Mouse (Mus musculus) forebrain, postnatal 0 days (tissue): Measurements from ENCODE around the gene Shisa5. TPM values are rescaled to one million over a fixed set of nuclear protein-coding genes. Genes with fewer than 3 reads are reported as not detected.

ENCODE experiments used
- ATAC-seq: fragments of 200-750 bp; cut with Nextera tagmentation; 2 replicates; pipeline ENCODE4 v1.8.0; 2017; ENCODE audit warnings: mild to moderate bottlenecking, moderate library complexity
- DNase-seq: peaks from one replicate; pipeline ENCODE4 v3.0.0-alpha.2; 2015
- H3K27ac ChIP-seq: fragments of 300-500 bp; sonication (generic); 2 replicates; pipeline ENCODE4 v1.5.1; 2014; ENCODE audit warnings: low read depth, mild to moderate bottlenecking, antibody characterized with exemption, low read length, moderate library complexity, mixed read lengths
- H3K27me3 ChIP-seq: fragments of 300-500 bp; sonication (generic); 2 replicates; pipeline ENCODE4 v1.6.1; 2014; ENCODE audit warnings: mild to moderate bottlenecking, low read length, mixed read lengths; ENCODE audit not compliant: insufficient read depth
- H3K36me3 ChIP-seq: fragments of 300-500 bp; sonication (generic); 2 replicates; pipeline ENCODE4 v1.6.1; 2014; ENCODE audit warnings: mild to moderate bottlenecking, moderate library complexity; ENCODE audit not compliant: insufficient read depth
- H3K4me1 ChIP-seq: fragments of 300-500 bp; sonication (generic); 2 replicates; pipeline ENCODE4 v1.6.1; 2014; ENCODE audit warnings: antibody characterized with exemption; ENCODE audit not compliant: insufficient read depth
- H3K4me2 ChIP-seq: fragments of 300-500 bp; sonication (generic); 2 replicates; pipeline ENCODE4 v1.6.1; 2014; ENCODE audit warnings: low read depth, mild to moderate bottlenecking, moderate library complexity
- H3K4me3 ChIP-seq: fragments of 300-500 bp; sonication (generic); 2 replicates; pipeline ENCODE4 v1.5.1; 2014; ENCODE audit warnings: low read depth, low read length, mixed read lengths
- H3K9ac ChIP-seq: fragments of 300-500 bp; sonication (generic); 2 replicates; pipeline ENCODE4 v1.6.1; 2014; ENCODE audit warnings: mild to moderate bottlenecking
- H3K9me3 ChIP-seq: fragments of 300-500 bp; sonication (generic); 2 replicates; pipeline ENCODE4 v1.6.1; 2016; ENCODE audit warnings: low read length
- CTCF ChIP-seq: sonication (generic); IDR thresholded peaks from 2 replicates; pipeline ENCODE4 v1.5.1; 2016; ENCODE audit warnings: antibody characterized with exemption, control low read depth, low read depth
- WGBS: fragments of 180-500 bp; shearing (Covaris S2); extraction: QIAGEN DNeasy Blood & Tissue Kit; methylation state at CpG from one replicate; pipeline ENCODE4 v1.1.7; 2014; 5-methylcytosine and 5-hydroxymethylcytosine counted together
- polyA plus RNA-seq: library from polyadenylated mRNA; unstranded; fragments of >200 nt; fragmentation: Nextera tagmentation; extraction: Ambion mirVana; gene quantifications from 2 replicates; pipeline ENCODE4 v1.2.1, GENCODE M21; 2015
- total RNA-seq: library from RNA; depleted of rRNA; stranded (reverse); fragments of >200 nt; gene quantifications from 2 replicates; pipeline ENCODE4 v1.2.3, GENCODE M21; 2014

Shisa5 gene
- total and polyA plus RNA-seq, 2 experiments from 2014 or later = 68.4 to 77.3 TPM

DNA sequence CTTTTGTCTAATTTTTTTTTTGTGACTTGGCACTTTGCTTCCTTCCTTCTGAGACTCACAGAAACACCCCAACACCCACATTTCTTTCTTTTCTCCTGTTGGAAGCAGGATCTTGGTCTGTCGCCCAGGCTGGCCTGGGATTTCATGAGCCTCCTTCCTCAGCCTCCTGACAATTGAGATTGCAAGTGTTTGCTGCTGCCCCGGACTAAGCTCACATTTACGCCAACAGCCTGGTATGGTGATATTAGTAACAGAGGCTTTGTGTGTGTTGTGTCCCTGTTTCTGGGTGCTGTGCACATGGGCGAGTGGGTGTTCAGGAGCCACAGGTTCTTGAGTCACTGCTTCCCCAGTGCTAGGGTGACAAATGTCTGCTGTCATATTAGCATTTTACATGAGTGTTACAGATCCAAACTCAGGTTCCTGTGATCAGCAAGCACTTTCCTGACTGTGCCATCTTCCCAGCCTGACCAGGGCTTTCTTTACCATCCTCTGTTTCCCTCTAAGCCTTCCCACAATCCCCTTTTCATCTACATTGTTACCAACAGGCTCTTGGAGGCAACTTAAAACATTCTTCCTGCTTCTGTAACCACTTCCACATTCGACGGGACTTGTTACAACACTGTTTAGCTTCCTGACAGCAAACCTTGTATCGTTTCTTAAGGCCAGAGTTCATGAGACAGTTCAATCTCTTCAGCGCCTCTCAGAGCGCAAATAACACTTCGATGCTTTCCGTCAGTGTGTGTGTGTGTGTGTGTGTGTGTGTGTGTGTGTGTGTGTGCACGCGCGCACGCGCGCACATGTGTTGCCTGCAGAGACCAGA lies 15.3 kb upstream of the Shisa5 start:
- Histone ChIP-seq H3K4me2 (no peak overlapping the region), H3K36me3 (peaks cover 28% of the 10 kb centered on the region), H3K4me3 (no peak overlapping the region), H3K9me3 (no peaks in the 10 kb centered on the region), H3K27me3 (no peaks in the 10 kb centered on the region), H3K9ac (no peak overlapping the region), H3K27ac (no peak overlapping the region), H3K4me1 (no peaks in the 10 kb centered on the region)
- 88% methylated on average over 17 of the region's 17 CpGs for whole genome bisulfite sequencing
- no peak for TF ChIP-seq CTCF
- no peak for DNase-seq
- ATAC-seq = no peak

DNA sequence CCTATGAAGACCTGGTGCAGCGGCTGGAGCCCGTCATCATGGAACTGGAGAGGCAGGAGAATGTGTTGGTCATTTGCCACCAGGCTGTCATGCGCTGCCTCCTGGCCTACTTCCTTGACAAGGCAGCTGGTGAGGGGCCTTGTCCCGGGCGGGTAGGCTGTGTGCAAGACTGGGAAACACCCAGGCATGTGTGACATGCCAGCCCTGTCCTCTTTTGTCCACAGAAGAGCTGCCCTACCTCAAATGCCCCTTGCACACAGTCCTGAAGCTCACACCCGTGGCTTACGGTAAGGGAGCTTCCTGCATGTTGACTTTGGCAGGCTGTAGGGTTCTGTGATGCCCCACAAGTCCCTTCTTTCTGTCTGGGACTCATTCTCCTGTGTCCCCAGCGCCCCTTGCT lies 10.8 kb upstream of the Shisa5 start:
- Histone ChIP-seq H3K4me2 (no peak overlapping the region), H3K27me3 (no peaks in the 10 kb centered on the region), H3K9ac (no peak overlapping the region), H3K4me3 (no peak overlapping the region), H3K9me3 (no peaks in the 10 kb centered on the region), H3K36me3 (peaks cover 40% of the 10 kb centered on the region), H3K27ac (no peak overlapping the region), H3K4me1 (no peaks in the 10 kb centered on the region)
- 86% methylated on average over 8 of the region's 8 CpGs for WGBS
- no peak for TF ChIP-seq CTCF
- ATAC-seq (no peak), DNase-seq (no peak)

DNA sequence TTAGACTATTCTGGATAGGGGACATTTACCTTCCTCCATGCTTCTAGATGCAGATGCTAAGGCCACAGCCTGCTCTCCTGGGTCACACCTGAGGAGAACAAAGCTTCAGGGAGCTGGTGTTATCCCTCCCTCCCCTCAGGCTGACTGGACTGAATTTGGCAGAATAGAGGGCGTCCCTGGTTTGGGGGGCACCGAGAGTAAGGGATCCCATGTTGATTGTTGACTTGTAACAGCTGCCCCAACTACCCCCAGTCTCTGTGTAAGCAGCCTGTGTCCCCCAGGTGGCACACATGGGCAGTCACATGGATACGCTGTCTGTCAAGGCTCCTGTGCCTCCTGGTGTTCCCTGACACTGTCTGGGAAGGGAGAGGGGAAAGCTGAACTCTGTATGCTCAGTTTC lies 9.9 kb upstream of the Shisa5 start:
- Histone ChIP-seq H3K4me3 (no peak overlapping the region), H3K9ac (no peak overlapping the region), H3K9me3 (no peaks in the 10 kb centered on the region), H3K4me1 (no peaks in the 10 kb centered on the region), H3K36me3 (peaks cover 36% of the 10 kb centered on the region), H3K4me2 (no peak overlapping the region), H3K27me3 (no peaks in the 10 kb centered on the region), H3K27ac (no peak overlapping the region)
- WGBS = 85% methylated on average over 3 of the region's 3 CpGs
- DNase-seq (no peak), ATAC-seq (no peak)
- no peak for TF ChIP-seq CTCF

DNA sequence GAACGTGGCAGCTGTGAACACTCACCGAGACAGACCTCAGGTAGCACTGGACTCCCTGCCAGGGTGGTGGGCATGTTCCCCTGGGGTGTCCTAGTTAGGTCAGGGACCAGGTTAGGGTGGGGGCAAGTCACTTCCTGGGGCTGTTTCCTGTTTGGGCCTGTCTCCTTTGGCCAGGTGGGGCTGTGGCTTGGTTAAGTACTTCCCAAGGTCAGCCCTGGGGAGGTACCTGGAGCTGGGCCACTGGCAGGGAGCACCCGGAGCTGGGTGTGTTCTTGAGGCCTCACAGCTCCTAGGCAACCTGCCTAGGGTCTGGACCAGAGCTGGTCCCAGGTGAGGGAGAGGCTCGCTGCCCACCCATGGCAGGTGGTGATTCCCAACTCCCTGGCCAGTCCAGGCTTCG lies 9.4 kb upstream of the Shisa5 start:
- no peak overlapping the region for H3K9ac ChIP-seq
- no peak for ATAC-seq
- H3K27me3 ChIP-seq = no peaks in the 10 kb centered on the region
- TF ChIP-seq CTCF = no peak
- no peaks in the 10 kb centered on the region for H3K4me1 ChIP-seq
- 89% methylated on average over 5 of the region's 5 CpGs for WGBS
- no peak for DNase-seq
- no peak overlapping the region for H3K27ac ChIP-seq
- peaks cover 36% of the 10 kb centered on the region for H3K36me3 ChIP-seq
- H3K9me3 ChIP-seq = no peaks in the 10 kb centered on the region
- no peak overlapping the region for H3K4me3 ChIP-seq
- H3K4me2 ChIP-seq = no peak overlapping the region

GRCm38 (mm10) chr9:109030312-109030711 lies 8.1 kb upstream of the Shisa5 start:
- ATAC-seq (no peak), DNase-seq (no peak)
- peaks cover 26% of the 10 kb centered on the region for H3K36me3 ChIP-seq
- H3K4me1 ChIP-seq = no peaks in the 10 kb centered on the region
- no peak overlapping the region for H3K9ac ChIP-seq
- H3K4me3 ChIP-seq = no peak overlapping the region
- H3K27ac ChIP-seq = no peak overlapping the region
- no peaks in the 10 kb centered on the region for H3K27me3 ChIP-seq
- 77% methylated on average over 3 of the region's 3 CpGs for WGBS
- H3K4me2 ChIP-seq = no peak overlapping the region
- no peaks in the 10 kb centered on the region for H3K9me3 ChIP-seq
- no peak for TF ChIP-seq CTCF

- ATAC-seq = no peak
- H3K36me3 ChIP-seq = peaks cover 26% of the 10 kb centered on the region
- TF ChIP-seq CTCF = no peak
- H3K9me3 ChIP-seq = no peaks in the 10 kb centered on the region
- H3K4me3 ChIP-seq = no peak overlapping the region
- H3K27me3 ChIP-seq = no peaks in the 10 kb centered on the region
- H3K4me1 ChIP-seq = no peaks in the 10 kb centered on the region
- H3K27ac ChIP-seq = no peak overlapping the region
- 94% methylated on average over 7 of the region's 7 CpGs for WGBS
- no peak for DNase-seq
- no peak overlapping the region for H3K9ac ChIP-seq
- H3K4me2 ChIP-seq = no peak overlapping the region
Observed at GRCm38 (mm10) chr9:109031001-109031400, 7.4 kb upstream of the Shisa5 start.

DNA sequence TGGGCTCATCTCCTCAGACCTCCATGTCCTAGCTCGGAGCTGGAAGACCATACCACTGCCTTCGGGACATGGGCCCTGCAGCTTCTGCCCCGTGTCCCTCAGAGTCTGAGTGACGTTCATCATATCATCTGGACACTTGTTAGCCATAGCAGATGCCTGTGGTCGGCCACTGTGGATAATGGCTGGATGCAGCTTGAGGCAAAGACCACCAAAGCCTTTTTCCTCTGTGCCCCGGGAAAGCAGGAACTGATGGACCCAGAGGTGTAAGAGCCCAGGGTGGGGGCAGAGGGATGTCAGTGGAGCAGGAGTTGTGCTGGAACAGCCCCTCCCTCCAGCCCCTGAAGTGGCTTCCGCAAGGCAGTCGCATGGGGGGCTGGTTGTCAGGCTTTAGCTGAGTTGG lies 6.7 kb upstream of the Shisa5 start:
- no peaks in the 10 kb centered on the region for H3K9me3 ChIP-seq
- no peaks in the 10 kb centered on the region for H3K27me3 ChIP-seq
- WGBS = 88% methylated on average over 8 of the region's 8 CpGs
- no peak for DNase-seq
- no peak overlapping the region for H3K4me3 ChIP-seq
- H3K36me3 ChIP-seq = peaks cover 21% of the 10 kb centered on the region
- H3K4me2 ChIP-seq = no peak overlapping the region
- no peak for TF ChIP-seq CTCF
- H3K4me1 ChIP-seq = no peaks in the 10 kb centered on the region
- no peak overlapping the region for H3K27ac ChIP-seq
- H3K9ac ChIP-seq = no peak overlapping the region
- ATAC-seq = no peak
